Mouse (Mus musculus) erythroid progenitor cell, adult 5-6 weeks (primary cell): ENCODE results near the gene Kcnk3. TPM values are rescaled to one million over a fixed set of nuclear protein-coding genes. Genes with fewer than 3 reads are reported as not detected.

Experiments used
- ATAC-seq: replicated peaks from 2 replicates; pipeline ENCODE4 v1.8.0; 2016; ENCODE audit warnings: moderate number of reproducible peaks, mild to moderate bottlenecking, moderate TSS enrichment, inconsistent platforms; ENCODE audit not compliant: poor library complexity, low FRiP score, severe bottlenecking
- total RNA-seq, 2 experiments: library from RNA; stranded (forward) in 1 of 2; stranded (reverse) in 1 of 2; fragments of 150-400 nt in 1 of 2; fragments of 186-747, 209-891 nt in 1 of 2; gene quantifications; 2 replicates each; pipeline versions ENCODE4 v1.2.3 to v1.2.4; 2015 to 2017; ENCODE audit warnings: low replicate concordance in 2 of 2

The Kcnk3 gene
- total RNA-seq, 2 experiments from 2014 or later, result not detected

DNA sequence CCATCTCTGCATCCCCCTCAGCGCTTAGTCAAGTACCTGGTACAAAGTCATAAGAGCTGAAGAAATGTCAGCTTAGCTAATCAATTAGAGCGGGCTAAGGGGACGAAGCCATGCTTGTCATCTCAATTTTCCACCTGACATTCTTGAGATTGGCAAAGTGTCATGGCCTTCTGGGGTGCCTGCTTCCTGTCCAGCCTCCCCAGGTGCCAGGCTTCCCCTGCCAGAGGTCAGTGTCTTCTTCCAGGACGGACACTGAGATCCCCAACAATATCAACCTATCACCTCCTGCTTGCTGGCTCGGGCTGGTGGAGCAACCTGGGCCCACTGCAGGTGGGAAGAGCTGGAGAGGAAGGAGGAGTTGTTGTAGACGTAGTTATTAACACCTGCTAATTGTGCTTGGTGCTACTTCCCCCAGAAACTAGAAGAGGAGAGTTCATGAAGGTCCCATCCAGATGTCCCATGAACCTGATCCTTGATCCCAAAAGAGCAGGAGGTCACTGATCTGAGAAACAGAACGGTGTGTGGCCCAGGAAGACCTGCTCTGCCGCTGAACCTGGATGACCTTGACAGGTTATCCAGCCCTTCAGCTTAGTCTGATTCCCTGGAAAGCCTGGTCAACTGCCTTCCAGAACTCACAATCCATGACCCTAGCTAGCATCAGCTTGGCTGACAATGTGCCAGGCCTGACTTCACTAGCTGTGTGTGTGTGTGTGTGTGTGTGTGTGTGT lies 22.1 kb downstream of the Kcnk3 start:
- no peak for ATAC-seq

DNA sequence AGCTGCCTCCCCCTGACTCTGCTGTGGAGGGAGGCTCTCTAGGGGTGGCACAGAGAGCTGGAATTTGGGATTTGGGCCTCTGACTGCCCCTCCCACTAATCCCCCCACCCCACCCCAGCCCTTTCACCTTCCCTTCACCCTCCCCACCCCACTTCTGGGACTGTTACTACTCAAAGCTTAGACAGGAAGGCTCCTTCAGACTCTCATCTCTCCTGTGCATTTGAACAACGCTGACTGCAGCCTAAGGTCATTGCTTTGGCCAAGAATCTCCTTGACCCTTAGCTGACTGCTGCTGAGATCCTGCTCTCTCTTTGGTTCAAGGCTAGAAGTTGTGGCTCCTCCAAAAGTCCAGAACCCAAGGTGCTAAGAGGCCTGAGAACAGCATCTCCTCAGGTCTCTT lies 23.1 kb downstream of the Kcnk3 start:
- ATAC-seq, result no peak

DNA sequence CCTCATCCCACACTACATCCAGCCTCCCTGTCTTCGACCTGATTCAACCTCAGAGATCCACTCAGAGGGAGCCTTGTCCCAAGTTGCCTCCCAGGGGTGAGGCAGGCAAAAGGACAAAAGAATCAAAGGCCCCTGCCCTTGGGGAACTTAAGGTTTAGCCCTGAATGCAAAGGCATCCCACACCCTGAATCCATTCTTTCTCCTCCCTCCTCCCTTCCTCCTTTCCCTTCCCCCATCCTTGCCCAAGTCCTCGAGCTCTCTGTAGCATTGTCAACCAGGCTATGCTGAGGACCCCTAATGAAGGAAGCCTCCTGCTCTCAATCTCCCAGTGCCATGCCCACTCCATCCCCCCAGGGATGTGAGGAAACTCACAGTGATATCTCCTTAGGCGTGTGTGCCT lies 23.7 kb downstream of the Kcnk3 start:
- ATAC-seq, result no peak

DNA sequence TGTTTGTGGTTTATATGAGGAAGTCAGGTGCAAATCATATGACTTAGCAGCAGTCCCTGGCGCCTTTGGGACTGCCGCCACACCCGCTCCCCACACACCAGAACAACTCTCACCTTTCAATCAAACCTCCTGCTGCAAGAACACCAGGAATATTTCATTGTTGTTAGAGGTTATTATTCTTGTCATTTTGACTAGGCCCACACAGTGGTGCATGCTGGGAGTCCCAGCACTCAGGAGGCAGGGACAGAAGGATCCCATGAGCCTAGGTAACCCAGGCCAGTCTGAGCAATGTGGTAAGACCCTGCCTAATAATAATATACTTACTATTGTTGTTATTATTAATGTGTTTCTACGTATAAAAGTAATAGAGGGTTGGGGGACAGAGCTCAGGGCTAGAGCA lies 24.6 kb downstream of the Kcnk3 start:
- ATAC-seq, result no peak

DNA sequence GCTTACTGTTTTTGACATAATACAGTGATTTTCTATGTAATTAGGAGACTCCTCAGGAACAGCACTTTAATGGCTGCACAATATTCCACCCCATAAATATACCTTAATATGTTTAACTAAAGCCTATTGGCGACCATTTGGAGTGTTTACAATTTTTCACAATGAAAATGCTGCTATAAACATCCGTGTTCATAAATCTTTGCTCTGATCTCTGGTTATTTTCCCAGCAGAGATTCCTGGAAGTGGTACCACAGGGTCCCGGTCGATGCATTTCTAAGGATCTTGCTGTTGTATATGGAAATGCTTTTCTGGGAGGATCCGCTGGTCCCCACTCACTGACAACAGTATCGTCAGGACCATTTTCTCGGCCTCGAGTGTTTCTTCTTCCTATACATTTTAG lies 25.3 kb downstream of the Kcnk3 start:
- no peak for ATAC-seq

DNA sequence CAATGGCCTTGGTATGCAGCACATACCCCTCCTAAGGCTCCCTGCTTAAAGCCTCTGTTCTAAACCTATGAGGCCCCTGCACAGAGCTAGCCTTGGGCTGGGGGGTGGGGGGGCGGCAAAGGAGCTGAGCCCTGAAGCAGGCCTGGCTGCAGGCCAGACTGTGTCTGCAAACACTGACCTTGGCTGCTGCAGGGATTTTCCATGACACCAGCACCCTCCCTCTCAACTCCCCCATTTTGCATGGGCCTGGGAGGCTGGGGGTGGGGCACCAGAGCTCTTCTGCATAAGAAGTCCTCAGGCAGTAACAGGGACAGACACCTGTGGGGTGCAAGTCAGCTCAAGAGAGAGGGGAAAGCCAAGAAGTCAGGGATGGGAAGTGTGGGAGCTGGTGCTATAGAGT lies 26.3 kb downstream of the Kcnk3 start:
- no peak for ATAC-seq

DNA sequence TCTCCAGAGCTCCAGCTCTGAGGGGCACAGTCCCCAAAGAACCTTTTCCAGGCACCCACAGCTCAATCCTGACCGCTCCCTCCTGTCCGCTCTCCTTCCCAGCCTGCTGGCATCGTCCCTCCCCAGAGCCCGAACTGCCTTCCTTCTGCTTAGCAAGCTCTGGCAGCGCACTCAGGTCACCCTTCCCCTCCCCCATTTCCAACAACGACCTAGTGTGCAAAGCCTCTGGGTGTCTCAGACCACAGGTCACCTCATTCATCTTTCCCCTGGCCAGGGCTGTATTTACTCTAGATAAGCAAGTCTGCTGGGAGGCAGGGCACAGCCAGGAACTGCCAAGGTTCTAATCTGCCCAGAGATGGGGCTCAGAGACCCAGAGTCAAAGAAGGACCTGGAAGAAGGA lies 27.4 kb downstream of the Kcnk3 start:
- ATAC-seq, result no peak

DNA sequence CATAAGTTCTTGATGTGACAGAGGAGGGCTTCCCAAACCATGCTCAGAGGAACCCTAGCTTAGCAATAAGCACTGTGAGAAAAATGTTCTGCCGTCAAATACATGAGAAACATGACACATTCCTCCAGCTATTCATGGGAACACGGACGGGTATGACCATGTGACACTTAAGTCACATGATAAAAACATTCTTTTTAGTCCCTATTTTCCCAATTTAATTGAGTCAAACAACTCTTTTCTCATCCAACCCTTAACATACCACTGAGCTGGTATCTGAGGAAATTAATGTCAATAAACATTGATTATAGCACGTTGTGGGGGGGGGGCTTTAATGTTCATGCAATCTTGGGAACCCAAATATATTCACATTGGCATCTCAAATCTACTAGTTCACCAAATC lies 27.8 kb downstream of the Kcnk3 start:
- ATAC-seq, result no peak

DNA sequence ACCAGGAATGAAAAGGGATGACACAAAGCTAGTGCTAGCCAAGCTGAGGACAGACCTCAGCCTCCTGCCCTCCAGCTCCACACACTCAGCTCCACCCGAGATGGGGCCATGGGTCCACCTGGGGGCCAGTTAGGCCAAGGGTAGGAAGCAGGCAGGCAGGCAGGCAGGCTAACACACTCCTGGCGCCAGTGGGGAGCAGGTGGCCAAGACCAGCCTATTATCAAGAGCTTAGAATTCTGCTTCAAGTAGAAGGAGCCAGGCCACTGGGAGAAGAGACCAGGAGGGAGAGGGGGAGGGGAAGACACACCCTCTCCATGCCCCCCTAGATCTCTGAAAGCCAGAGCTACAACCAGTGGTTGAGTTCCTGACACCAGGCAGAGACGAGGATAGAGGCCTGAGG lies 28.7 kb downstream of the Kcnk3 start:
- ATAC-seq, result no peak

DNA sequence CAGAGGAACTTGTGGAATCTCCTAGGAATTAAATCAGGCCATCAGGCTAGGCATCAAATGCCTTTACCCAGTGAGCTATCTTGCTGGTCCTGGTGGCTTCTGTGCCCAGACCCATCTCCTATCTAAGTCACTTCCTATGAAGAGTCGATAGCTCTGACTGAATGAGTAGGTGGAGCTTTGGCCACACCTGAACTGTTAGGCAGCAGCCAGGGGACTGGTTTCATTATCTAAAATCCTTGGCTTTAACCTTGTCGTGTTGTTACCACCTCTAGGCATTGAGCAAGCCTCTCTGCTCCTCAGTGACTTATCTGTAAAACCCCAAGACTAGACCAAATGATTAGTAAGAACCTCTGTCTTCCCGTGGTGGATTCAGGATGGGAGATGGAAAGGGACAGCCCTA lies 29.4 kb downstream of the Kcnk3 start:
- no peak for ATAC-seq

DNA sequence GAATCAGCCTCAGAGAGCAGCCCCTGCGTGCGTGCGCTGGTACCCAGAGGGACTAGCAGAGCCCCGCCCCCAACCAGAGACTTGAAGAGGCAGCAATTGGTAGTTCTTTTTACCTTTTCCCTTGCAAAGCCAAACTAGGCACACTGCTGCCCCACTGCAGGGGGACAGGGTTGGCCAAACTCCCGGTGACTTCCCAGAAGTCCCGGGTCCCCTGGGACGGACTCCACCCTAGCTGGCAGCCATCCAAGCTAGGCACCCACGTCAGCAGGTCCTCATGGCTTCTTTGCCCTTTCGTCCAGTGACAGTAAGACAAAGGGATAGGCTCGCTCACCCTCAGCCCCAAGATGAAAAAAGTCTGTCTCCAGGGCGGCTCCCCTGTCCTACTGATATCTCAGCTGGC lies 29.9 kb downstream of the Kcnk3 start:
- ATAC-seq, result no peak

DNA sequence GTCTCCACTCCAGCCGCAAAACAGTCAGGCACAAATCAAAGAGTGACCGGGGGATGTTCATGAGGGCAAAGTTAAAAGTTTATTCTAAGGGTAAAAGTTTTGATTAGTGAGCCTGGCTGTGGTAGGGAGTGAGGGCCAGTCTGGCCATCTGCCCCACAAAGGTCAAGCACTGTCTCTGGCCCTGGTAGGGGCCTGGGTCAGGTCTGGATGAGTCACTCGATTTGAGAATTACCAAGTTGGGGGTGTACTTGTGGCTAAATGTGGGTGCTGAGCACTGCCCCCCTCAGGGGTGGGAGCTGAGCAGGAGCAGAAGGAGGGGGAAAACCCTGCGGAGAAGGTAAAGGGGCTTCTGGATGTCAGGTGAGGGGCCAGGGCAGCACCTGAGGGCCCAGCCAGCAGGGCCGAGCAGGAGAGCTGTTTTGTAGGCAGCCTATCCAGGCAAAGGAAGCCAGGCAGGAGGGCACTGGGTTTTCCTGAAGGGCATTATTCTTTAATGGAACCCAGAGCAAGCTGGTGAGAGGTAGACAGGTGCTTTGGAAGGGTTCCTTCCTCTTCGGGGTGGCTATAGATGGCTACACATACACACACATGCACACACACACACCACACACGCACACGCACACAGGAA lies 30.5 kb downstream of the Kcnk3 start:
- no peak for ATAC-seq

DNA sequence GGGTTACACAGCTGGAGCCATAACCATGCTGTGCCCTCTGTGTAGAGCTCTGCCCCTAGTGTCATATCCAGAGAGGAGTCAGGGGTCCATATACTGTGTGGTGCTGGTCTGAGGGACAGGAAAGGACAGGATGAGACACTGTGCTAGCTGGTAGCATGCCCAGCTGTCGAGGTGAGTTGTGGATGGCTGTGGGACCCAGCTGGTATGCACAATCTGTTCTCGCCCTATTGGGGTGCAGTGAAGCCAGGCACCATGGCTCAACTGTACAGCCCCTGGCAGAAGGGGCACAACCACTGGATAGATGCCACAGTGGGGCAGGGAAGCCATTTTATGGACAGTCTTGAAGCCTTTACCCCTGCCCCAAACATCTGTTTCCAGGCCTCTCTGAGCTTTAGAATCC lies 31.2 kb downstream of the Kcnk3 start:
- no peak for ATAC-seq

DNA sequence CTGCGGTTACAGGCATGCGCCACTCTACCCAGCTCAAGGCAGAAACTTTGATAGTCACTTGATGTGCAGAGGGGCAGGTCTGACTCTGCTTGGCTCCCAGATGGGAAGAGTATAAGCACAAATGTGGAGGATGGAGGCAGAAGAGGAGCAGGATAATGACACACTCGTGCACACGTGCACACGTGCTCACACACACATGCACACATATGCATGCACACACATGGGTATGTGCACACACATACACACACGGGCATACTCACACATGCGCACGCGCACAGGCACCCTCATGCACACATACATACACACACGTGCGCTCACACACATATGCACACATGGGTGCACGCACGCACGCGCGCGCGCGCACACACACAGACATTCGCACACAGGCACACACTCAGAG lies 32.6 kb downstream of the Kcnk3 start:
- ATAC-seq, result no peak

DNA sequence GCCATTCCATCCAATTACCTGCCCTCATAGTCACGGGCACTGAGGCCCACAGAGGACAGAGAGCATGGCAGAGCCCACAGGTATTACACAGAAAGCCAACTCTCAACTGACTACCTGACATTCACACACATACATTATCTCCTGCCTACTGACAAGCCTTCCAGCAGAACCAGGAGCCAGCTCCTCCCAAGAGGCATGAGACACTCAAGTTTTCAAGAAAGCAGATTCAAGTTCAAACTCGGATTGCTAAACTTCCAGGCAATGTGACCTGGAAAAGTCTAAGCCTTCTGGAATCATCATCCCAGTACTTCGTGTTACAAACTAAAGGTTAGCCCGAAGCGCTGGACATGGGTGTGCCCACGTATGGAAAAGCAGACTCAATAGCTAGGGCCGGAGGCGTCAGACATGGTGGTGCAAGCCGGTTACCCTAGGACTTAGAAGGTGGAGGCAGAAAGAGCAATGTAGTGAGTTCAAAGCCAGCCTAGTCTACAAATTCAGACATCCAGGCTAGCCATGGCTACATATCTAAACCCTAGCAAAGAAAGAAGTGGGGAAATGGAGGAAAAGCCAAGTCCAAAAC lies 33.3 kb downstream of the Kcnk3 start:
- ATAC-seq, result no peak

DNA sequence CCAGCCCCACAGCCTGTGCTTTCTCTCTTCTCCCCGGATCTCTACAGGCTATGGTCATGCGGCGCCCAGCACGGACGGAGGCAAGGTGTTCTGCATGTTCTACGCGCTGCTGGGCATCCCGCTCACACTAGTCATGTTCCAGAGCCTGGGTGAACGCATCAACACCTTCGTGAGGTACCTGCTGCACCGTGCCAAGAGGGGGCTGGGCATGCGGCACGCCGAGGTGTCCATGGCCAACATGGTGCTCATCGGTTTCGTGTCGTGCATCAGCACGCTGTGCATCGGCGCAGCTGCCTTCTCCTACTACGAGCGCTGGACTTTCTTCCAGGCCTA lies 33.8 kb downstream of the Kcnk3 start:
- ATAC-seq, result no peak

DNA sequence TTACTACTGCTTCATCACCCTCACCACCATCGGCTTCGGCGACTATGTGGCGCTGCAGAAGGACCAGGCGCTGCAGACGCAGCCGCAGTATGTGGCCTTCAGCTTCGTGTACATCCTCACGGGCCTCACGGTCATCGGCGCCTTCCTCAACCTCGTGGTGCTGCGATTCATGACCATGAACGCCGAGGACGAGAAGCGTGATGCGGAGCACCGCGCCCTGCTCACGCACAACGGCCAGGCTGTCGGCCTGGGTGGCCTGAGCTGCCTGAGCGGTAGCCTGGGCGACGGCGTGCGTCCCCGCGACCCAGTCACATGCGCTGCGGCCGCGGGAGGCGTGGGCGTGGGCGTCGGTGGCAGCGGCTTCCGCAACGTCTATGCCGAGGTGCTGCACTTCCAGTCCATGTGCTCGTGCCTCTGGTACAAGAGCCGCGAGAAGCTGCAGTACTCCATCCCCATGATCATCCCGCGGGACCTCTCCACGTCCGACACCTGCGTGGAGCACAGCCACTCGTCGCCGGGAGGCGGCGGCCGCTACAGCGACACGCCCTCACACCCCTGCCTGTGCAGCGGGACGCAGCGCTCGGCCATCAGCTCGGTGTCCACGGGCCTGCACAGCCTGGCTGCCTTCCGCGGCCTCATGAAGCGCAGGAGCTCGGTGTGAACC lies 34.3 kb downstream of the Kcnk3 start:
- ATAC-seq, result no peak

DNA sequence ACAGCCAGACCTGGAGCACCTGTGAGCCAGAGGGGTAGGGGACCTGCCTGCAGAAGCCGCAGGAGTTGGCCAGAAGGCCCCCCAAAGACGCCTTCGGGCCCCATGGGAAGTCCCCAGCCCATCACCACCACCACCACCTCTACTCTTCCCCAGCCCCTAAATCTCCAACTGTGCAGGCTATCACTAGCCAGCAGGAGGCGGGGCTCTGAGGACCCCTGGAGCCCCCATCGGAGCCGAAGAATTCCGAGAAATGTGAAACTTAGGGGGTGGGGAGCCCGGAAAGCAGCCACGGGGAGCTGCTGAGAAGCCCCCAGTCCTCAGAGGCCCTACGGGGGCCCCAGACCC lies 34.8 kb downstream of the Kcnk3 start:
- no peak for ATAC-seq

DNA sequence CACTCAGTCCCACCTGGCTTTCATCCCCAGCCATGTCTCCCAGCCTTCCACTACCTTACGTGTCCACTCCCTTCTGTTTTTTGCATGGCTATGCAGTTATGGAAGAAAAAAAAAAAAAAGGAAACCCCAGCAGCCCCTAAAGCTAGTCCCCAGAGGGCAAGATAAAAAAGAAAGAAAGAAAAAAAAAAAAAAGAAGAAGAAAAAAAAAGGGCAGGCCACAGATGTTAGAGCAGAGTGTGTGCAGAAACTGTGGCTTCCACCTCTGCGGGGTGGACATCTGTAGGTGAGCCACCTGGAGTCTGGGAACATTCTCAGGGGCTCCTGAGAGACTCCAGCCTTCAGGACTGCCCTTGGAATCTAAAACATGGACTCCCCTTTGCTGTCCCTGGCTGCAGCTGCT lies 35.4 kb downstream of the Kcnk3 start:
- no peak for ATAC-seq

DNA sequence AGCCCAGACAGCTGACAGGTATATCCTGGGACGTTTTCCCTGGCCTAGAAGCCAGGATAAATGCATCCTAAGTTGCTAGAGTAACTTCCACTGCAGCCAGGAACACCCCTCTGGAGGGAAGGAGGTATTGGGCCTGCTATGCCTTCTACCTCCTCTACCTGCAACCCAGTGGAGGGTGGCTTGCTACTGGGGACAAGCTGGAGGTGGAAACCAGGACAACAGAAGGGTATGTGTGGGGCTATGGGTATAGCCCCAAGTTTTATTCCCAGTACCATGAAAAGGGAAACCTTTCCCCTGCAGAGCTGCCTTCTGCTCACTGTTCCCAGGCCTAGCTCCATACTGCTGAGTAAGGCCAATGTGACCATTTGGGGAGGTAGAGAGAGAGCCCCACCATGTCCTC lies 36.3 kb downstream of the Kcnk3 start:
- ATAC-seq, result no peak

DNA sequence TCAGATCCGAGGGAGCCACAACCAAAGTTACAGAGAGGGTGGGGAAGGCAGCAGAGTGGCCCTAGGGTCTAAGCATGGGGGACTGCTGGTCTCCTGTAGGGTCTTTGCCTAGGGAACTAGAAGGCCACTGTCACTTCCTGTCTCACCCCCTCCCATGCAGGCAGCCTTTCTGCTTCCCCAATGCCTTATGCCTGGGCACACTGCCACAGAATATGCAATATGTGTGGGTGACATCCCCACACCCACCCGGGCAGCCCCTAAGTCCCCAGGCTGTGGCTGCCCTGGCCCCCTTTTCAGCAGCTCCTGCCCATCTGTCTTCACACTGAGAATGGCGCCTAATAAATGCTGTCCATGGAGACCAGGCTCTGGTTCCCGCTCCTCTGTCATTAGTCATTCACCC lies 36.9 kb downstream of the Kcnk3 start:
- ATAC-seq, result no peak
